Mouse (Mus musculus): ENCODE data around the gene Fbxl17.

Fbxl17 gene

GRCm38 (mm10) chr17:63295471-63295870 is 204.3 kb downstream of the Fbxl17 start:
- in situ Hi-C loops (cut with MboI; ENCODE audit: unreplicated experiment in 2 of 2): no loop called here

DNA sequence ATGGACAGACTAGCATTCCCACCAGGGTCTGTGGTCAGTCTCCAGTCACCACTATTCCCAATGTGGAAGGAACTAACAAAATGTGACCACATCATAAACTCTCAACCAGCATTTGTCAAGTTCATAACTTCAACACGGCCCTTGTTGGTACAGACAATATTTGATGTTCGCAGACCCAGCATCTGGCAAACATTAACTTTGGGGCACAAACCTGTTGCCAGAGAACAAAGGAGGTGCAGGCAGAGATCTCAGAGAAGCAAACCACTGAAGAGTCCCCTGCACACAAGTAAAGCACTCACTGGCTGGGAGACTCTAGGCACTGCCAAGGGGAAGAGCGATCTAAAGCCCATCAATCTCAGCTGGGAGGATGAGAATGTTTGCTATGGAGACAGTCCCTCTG is 204.9 kb downstream of the Fbxl17 start:
- in situ Hi-C loops (cut with MboI; ENCODE audit: unreplicated experiment in 2 of 2): no loop called here

- in situ Hi-C loops (cut with MboI; ENCODE audit: unreplicated experiment in 2 of 2): no loop called here
These were observed 205.8 kb downstream of the Fbxl17 start for GRCm38 (mm10) chr17:63293979-63294378.

- in situ Hi-C loops (cut with MboI; ENCODE audit: unreplicated experiment in 2 of 2): no loop called here
These were observed 210.4 kb downstream of the Fbxl17 start for GRCm38 (mm10) chr17:63289317-63289913.

- in situ Hi-C loops (cut with MboI; ENCODE audit: unreplicated experiment in 2 of 2): no loop called here
These were observed 211.0 kb downstream of the Fbxl17 start for GRCm38 (mm10) chr17:63288850-63289249.

GRCm38 (mm10) chr17:63287413-63287812 is 212.4 kb downstream of the Fbxl17 start:
- in situ Hi-C loops (cut with MboI; ENCODE audit: unreplicated experiment in 2 of 2): no loop called here

GRCm38 (mm10) chr17:63285265-63285939 is 214.4 kb downstream of the Fbxl17 start:
- in situ Hi-C loops (cut with MboI; ENCODE audit: unreplicated experiment in 2 of 2): no loop called here

- in situ Hi-C loops (cut with MboI; ENCODE audit: unreplicated experiment in 2 of 2): no loop called here
These were observed 215.7 kb downstream of the Fbxl17 start for GRCm38 (mm10) chr17:63284074-63284473.

- in situ Hi-C loops (cut with MboI; ENCODE audit: unreplicated experiment in 2 of 2): no loop called here
These were observed 217.8 kb downstream of the Fbxl17 start for GRCm38 (mm10) chr17:63282004-63282403.

DNA sequence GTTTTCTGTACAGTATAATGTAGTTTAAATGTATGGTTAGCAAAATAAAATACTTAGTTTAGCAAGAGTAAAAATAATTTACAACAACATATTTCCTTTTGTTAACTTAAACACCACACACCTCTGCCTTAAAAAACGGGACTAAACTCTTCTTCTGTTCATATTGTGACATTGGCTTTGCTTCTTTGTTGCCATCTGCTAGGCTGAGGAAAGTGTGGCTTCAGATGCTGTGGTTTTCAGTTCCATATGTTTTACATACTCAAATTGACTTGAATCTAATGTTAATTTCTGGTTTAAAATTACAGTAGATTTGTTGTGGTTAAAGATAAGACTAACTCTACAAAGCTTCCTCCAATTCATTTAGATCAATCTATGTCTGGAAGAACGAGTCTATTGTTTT is 218.8 kb downstream of the Fbxl17 start:
- in situ Hi-C loops (cut with MboI; ENCODE audit: unreplicated experiment in 2 of 2): no loop called here

GRCm38 (mm10) chr17:63279144-63279543 is 220.7 kb downstream of the Fbxl17 start:
- in situ Hi-C loops (cut with MboI; ENCODE audit: unreplicated experiment in 2 of 2): no loop called here

DNA sequence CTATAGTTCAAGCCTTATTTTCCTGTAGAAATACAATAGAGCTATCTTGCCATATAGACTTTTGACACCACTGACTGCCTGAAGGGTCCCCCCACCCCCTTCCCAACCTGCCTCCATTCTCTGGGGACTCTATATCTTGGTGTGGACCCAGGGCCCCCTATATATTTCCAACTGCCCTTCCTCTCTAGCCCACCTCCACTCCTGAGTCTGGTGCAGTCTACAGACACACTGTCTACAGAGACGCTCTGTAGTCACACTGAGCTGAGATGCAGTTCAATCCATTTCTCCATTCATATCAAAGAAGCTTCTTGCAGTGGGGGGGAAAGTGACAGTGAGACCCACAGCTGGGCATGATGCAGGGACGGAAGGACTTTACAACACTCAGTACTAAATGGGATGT is 226.5 kb downstream of the Fbxl17 start:
- in situ Hi-C loops (cut with MboI; ENCODE audit: unreplicated experiment in 2 of 2): no loop called here

DNA sequence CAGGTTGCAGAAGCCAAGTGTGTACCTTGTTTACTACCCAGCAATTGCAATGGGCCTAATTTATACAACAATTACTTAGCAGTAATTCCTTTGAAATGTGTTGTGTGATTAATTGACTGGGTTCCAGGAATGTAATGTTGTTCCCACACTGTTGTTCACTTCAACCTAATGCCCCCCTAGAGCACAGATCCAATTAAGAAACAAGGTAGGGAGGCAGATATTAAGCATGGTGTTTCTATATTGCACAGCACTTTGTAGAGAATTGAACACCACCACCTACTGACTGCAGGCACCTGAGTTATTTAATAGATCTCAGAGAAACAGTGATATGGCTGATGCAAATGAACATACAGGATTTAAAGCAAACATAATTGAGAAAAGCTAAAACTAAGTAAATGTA is 226.9 kb downstream of the Fbxl17 start:
- in situ Hi-C loops (cut with MboI; ENCODE audit: unreplicated experiment in 2 of 2): no loop called here

GRCm38 (mm10) chr17:63271000-63271399 is 228.8 kb downstream of the Fbxl17 start:
- in situ Hi-C loops (cut with MboI; ENCODE audit: unreplicated experiment in 2 of 2): no loop called here

DNA sequence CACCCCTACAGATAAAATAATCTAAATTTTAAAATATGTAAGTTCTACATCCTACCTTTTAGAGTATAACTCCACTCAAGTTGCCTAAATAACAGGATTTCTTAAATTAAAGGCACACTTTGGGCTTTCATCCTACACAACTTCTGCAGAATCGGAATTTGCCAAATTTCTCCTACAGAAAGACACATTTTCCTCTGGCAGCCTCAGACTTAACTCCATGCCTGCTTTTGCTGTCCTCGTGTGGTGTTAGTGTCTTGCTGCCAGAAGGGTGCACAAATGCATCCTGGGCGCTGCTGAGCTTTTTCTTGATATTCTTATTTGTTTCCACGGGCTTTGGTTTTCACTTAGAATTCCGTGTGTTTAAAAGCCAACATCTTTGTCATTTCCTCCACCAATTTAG is 229.3 kb downstream of the Fbxl17 start:
- in situ Hi-C loops (cut with MboI; ENCODE audit: unreplicated experiment in 2 of 2): no loop called here

GRCm38 (mm10) chr17:63262674-63263073 is 237.1 kb downstream of the Fbxl17 start:
- in situ Hi-C loops (cut with MboI; ENCODE audit: unreplicated experiment in 2 of 2): no loop called here

DNA sequence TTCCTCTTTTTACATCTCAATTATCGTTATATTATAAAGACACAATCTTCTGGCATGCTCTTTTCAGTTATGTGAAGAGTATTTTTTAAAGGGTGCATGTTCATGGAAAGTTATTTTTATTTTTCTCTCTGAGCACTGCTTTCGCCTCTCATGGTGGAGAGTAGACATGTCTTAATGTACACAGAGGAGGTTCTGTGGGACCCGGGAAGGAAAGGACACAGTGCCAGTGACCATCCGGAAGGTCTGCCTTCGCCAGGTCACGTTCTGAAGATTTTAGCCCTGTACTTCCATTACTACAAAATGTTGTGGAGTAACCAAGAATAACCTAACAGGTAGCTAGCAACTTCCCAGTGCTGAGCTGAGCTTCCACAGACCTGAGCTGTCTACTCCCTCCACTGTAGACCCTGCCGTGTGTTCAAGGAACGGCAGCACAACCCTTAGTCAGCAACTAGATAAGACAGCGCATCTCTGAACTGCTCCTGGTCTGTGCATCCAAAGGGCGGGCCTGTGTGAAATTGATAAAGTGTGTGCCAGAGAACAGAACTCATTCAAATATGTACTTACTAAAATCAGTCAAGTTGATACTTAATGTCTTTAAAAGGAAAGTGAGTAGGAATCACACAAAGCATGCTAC is 238.2 kb downstream of the Fbxl17 start:
- in situ Hi-C loops (cut with MboI; ENCODE audit: unreplicated experiment in 2 of 2): no loop called here

GRCm38 (mm10) chr17:63259091-63259490 is 240.7 kb downstream of the Fbxl17 start:
- in situ Hi-C loops (cut with MboI; ENCODE audit: unreplicated experiment in 2 of 2): no loop called here

- in situ Hi-C loops (cut with MboI; ENCODE audit: unreplicated experiment in 2 of 2): no loop called here
These were observed 253.6 kb downstream of the Fbxl17 start for GRCm38 (mm10) chr17:63246144-63246619.

DNA sequence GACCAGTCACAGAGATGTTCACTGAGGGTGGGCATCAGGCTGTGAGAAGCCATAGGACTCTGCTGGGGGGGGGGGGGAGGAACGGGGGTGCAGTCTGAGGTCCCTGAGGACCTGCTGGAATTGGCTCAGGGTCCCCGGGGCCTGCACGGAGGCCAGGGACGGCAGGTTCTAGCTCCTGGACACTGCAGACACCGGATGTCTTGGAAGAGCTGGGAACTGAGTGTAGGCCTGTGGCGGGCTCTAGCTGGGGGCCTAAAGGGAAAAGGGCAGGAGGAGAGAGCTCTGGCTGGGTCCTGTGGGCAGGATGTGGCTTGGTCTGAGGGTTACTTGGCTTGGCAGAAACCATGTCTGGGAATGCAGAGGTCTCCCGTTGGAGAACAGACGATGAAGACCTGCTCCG is 254.3 kb downstream of the Fbxl17 start:
- in situ Hi-C loops (cut with MboI; ENCODE audit: unreplicated experiment in 2 of 2): no loop called here

DNA sequence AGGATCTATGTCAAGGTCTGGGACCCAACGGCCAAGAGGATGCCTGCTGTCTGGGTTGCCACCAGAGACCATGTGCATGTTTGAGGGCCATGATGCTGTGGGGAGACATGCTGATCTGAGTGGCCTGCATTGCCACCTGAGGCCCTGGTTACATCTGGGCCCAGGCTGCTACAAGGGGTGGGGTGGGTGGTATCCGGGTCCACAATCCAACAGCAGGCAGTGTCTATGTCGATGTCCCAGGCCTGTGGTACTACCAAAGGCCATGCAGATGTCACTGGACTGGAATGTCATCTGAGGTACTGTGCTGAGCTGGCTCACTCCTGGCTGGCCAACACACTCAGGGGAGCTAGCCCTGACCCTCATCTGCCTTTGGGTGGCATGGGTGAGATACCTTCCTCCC is 257.1 kb downstream of the Fbxl17 start:
- in situ Hi-C loops (cut with MboI; ENCODE audit: unreplicated experiment in 2 of 2): no loop called here

DNA sequence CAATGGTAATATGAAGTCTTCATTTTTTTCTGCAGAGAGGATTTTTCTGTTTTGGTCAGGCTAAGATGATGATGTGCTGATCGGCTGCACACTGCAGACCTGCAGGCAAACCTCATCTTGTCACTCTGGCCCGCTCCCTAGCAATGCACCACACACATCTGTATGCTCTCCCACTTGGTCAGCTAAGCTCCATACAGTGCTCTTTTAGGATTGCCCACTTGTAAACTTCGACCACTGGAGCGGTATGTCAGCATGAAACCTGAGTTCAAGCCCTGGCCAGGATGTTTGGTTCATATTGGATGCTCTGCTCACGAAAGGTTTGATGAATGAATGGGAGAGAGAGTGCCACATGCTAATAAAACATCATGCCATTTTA is 259.1 kb downstream of the Fbxl17 start:
- in situ Hi-C loops (cut with MboI; ENCODE audit: unreplicated experiment in 2 of 2): no loop called here

Measured in v-Abl transformed pro-B cells (cell line).